Mouse (Mus musculus) megakaryocyte-erythroid progenitor cell, adult 5 weeks (primary cell): ENCODE data around the gene Ncapd3. TPM values are rescaled to one million over a fixed set of nuclear protein-coding genes. Genes with fewer than 3 reads are reported as not detected.

Experiments
- polyA plus RNA-seq: library from polyadenylated mRNA; stranded (reverse); fragments of >175 nt; gene quantifications from 2 replicates; pipeline ENCODE4 v1.2.3, GENCODE M21; 2012

The Ncapd3 gene
- polyA plus RNA-seq = 3.0 and 4.0 TPM in 2 replicates

GRCm38 (mm10) chr9:27029828-27030762 lies at the start of gene Ncapd3, which contains the start of gene Vps26b:
TSS of gene Ncapd3 (plus strand) at chr9:27030175.
TSS of gene Vps26b (minus strand) at chr9:27030065.

DNA sequence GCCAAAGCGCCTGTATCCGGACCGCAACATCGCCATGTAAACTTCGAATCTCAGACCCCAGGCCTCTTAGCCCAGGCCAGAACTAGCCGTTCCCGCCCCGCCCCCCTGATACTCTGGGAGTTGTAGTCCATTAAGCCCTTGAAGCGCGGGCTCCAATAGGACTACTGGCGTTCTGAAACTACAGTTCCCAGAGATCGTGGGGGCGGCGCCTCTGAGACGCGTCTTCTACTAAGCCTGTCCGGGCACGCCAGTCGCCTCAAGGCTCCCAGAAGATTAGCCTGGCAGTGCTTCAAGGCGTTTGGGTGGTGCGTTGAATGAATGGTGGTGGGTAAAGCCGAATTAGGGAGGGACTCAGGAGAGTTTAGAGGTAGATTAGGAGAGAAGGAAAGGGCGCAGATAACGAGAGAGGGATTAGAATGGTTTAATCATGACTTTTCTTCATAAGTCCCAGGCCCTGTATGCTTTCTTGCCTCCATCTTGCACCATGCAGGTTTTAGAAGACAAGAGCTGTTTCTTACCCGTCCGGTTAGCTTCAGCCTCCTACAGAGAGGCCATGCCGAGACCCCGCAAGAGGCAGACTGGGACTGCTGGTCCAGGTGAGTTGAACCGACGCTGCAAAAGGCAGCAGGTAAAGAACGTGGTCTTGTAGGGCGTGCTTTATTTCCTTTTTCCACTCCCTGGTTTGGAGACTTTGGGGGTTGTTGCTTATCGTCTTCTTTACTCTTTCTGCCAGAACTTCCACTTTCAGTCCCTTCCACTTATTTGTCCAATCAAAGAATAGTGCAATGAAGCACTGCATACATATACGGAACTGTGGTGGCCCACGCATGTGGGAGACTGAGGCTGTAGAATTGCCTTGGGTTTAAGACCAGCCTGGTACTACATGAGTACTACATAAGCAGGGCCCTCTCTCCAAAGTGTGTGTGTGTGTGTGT lies 30.2 kb upstream of the Ncapd3 start, which contains the start of the genes Acad8 and Thyn1:
Gene Acad8 (minus strand): TSS at position 106 of the 935 bp plus-strand sequence.
Gene Thyn1 (plus strand): TSS at position 250 of the 935 bp plus-strand sequence.

Other genes starting within 250 kb of the Ncapd3 start
- gene Glb1l2, start 223.7 kb upstream of the Ncapd3 start, polyA plus RNA-seq = not detected in 2 replicates
- gene Glb1l3, start 169.3 kb upstream of the Ncapd3 start, polyA plus RNA-seq = not detected in 2 replicates
- gene Gm1110, start 107.1 kb upstream of the Ncapd3 start, polyA plus RNA-seq = 0.05 TPM in 1 of 2 replicates, not detected in the other
- 1.7 and 2.0 TPM in 2 replicates for gene Acad8, start 30.6 kb upstream of the Ncapd3 start, polyA plus RNA-seq
- 4.7 and 5.5 TPM in 2 replicates for gene Thyn1, start 30.5 kb upstream of the Ncapd3 start, polyA plus RNA-seq
- 35.2 and 37.6 TPM in 2 replicates for gene Vps26b, start 110 bp upstream of the Ncapd3 start, polyA plus RNA-seq
- gene Jam3, start 125.2 kb downstream of the Ncapd3 start, polyA plus RNA-seq = 0.10 and 0.43 TPM in 2 replicates